Mouse (Mus musculus) gastrocnemius, postnatal 25 days (tissue): ENCODE measurements around the gene Zmynd8. TPM values are rescaled to one million over a fixed set of nuclear protein-coding genes. Genes with fewer than 3 reads are reported as not detected.
A peak's percentile ranks its signal among the peaks of the same experiment; 100 is the strongest.

Source experiments
- DNase-seq: peaks from one replicate; pipeline ENCODE4 v3.0.0; 2022
- total RNA-seq, 2 experiments: library from RNA; stranded (reverse); gene quantifications; 1 replicate in 1 of 2; 2 replicates in 1 of 2; pipeline ENCODE4 v1.2.3; 2021

The Zmynd8 gene
- total RNA-seq, 2 experiments from 2014 or later: 17.1 to 18.4 TPM

- DNase-seq: peak; percentile 81
Observed at GRCm38 (mm10) chr2:165858453-165859384, 40.1 kb downstream of the Zmynd8 start.

GRCm38 (mm10) chr2:165857841-165858426, 40.9 kb downstream of the Zmynd8 start:
- DNase-seq: peak; percentile 70

GRCm38 (mm10) chr2:165857395-165857831, 41.4 kb downstream of the Zmynd8 start:
- DNase-seq: no peak

- DNase-seq: no peak
Observed at GRCm38 (mm10) chr2:165856611-165857200, 42.1 kb downstream of the Zmynd8 start.

GRCm38 (mm10) chr2:165855641-165856301, 43.0 kb downstream of the Zmynd8 start:
- DNase-seq: peak; percentile 63

- DNase-seq: no peak
Observed at GRCm38 (mm10) chr2:165854207-165854968, 44.4 kb downstream of the Zmynd8 start.

- DNase-seq: no peak
Observed at GRCm38 (mm10) chr2:165852896-165853633, 45.8 kb downstream of the Zmynd8 start.

GRCm38 (mm10) chr2:165852453-165852852, 46.4 kb downstream of the Zmynd8 start:
- DNase-seq: no peak

- no peak for DNase-seq
Observed at GRCm38 (mm10) chr2:165851811-165852415, 46.9 kb downstream of the Zmynd8 start.

- DNase-seq: no peak
Observed at GRCm38 (mm10) chr2:165850826-165851225, 48.0 kb downstream of the Zmynd8 start.

GRCm38 (mm10) chr2:165849129-165849528, 49.7 kb downstream of the Zmynd8 start:
- peak; percentile 60 for DNase-seq

GRCm38 (mm10) chr2:165846787-165847186, 52.0 kb downstream of the Zmynd8 start:
- DNase-seq: no peak

- no peak for DNase-seq
Observed at GRCm38 (mm10) chr2:165845490-165845889, 53.3 kb downstream of the Zmynd8 start.

GRCm38 (mm10) chr2:165843350-165843749, 55.5 kb downstream of the Zmynd8 start:
- DNase-seq: no peak

GRCm38 (mm10) chr2:165842241-165842640, 56.6 kb downstream of the Zmynd8 start:
- DNase-seq: no peak

- DNase-seq: no peak
Observed at GRCm38 (mm10) chr2:165841805-165842204, 57.0 kb downstream of the Zmynd8 start.

GRCm38 (mm10) chr2:165840852-165841251, 58.0 kb downstream of the Zmynd8 start:
- no peak for DNase-seq

- DNase-seq: no peak
Observed at GRCm38 (mm10) chr2:165839317-165839652, 59.5 kb downstream of the Zmynd8 start.

GRCm38 (mm10) chr2:165838606-165839316, 60.1 kb downstream of the Zmynd8 start:
- no peak for DNase-seq

- DNase-seq: no peak
Observed at GRCm38 (mm10) chr2:165834601-165835000, 64.2 kb downstream of the Zmynd8 start.
